Mouse (Mus musculus): ENCODE results near the gene 5031410I06Rik.
"Not testable (repeated sequence)": the region's sequence is repeated elsewhere in the genome, so short reads cannot be mapped to it uniquely, and the experiment has no call there.

GRCm38 (mm10) chr5:26058481-26058880 lies 46.7 kb downstream of the 5031410I06Rik start, which contains the start of gene Gm7347:
- not testable (repeated sequence) for TF ChIP-seq CTCF (IDR thresholded peaks at IDR 0.05; ENCODE audit: control insufficient read depth, insufficient read depth, insufficient read length); MAX (IDR thresholded peaks at IDR 0.05); USF1 (IDR thresholded peaks at IDR 0.05; ENCODE audit: low read depth); MYOD1 (IDR thresholded peaks at IDR 0.05; ENCODE audit: control insufficient read depth, insufficient read length, low read depth); MYOG (IDR thresholded peaks at IDR 0.05; ENCODE audit: control insufficient read depth, extremely low read depth, insufficient read length)
